Comparison of ENCODE assay signal across 10 mouse cellular contexts in the genomic region with DNA sequence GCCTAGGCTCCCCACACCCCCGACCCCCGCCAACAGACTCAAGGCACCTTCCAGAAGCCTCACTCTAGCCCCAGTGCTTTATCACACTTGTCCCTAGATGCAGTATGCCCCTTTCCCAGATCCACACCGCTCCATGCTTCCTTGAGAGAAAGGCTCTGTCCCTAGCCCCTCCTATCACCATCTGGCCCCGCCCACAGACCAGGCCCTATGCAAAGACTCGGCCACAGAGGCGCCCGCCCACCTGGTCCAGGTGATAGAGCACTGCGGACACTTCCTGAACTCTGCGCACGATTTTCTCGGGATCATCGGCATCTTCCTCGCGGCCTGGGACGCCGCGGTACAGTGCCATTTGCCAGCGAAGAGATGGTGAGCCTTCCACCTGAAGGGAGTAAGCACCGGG.
DNase-seq lines count a peak whose midpoint lies in the region; ATAC-seq lines count a peak whose summit lies in the region.
"Had no signal": no experiment of that assay in that cellular context is flagged by ENCODE, and none has a peak within 500 bp of the region (broad histone marks: within the 10 kb centered on the region; RNA-seq: fewer than 3 reads in every experiment).

No protein-coding gene starts in this region.

- no peak for ATAC-seq in forebrain, embryonic 11.5 days (replicated peaks; ENCODE audit: low FRiP score)
- ATAC-seq in forebrain, embryonic 16.5 days: no peak
- no peak for ATAC-seq in lung, embryonic 15.5 days (ENCODE audit: borderline replicate concordance, extremely low read depth, low FRiP score, low TSS enrichment)

- 0 out of 2 replicates have a peak overlapping the region, but pooled peaks have one; percentile 24 for H3K4me2 ChIP-seq in forebrain, embryonic 11.5 days (ENCODE audit: low read depth, low read length, severe bottlenecking)
- no peak overlapping the region for H3K4me2 ChIP-seq in forebrain, embryonic 16.5 days (ENCODE audit: low read length)
- peak overlapping the region; percentile 44 for H3K4me2 ChIP-seq in lung, embryonic 15.5 days

- DNase-seq in forebrain, embryonic 11.5 days (ENCODE audit: low spot score): no peak
- no peak for DNase-seq in lung, postnatal 14 days
- no peak for DNase-seq in limb, embryonic 10.5 days (ENCODE audit: low spot score)
- DNase-seq in testis, postnatal 10 days (ENCODE audit: low spot score): peak; percentile 59
- no peak for DNase-seq in thymus, postnatal 14 days
- DNase-seq in frontal cortex, postnatal 36 days (ENCODE audit: low spot score in 2 of 2): no peak
- DNase-seq: cerebellum, postnatal 36 days; right cerebral cortex, postnatal 4 days had no signal

- peaks cover 3% of the 10 kb centered on the region; the same call in 1 of the 2 replicates for H3K9me3 ChIP-seq in forebrain, embryonic 11.5 days (ENCODE audit: control insufficient read depth, low read length)
- no peaks in the 10 kb centered on the region for H3K9me3 ChIP-seq in forebrain, embryonic 16.5 days (ENCODE audit: control insufficient read depth, low read length)
- no peaks in the 10 kb centered on the region for H3K9me3 ChIP-seq in lung, embryonic 15.5 days
- no peaks in the 10 kb centered on the region for H3K9me3 ChIP-seq in limb, embryonic 10.5 days (replicated peaks)

- H3K27ac ChIP-seq in forebrain, embryonic 11.5 days (ENCODE audit: low read depth, low read length): no peak overlapping the region
- H3K27ac ChIP-seq in forebrain, embryonic 16.5 days (ENCODE audit: low read length): no peak overlapping the region
- no peak overlapping the region for H3K27ac ChIP-seq in lung, embryonic 15.5 days
- no peak overlapping the region for H3K27ac ChIP-seq in limb, embryonic 10.5 days

- H3K4me1 ChIP-seq in forebrain, embryonic 11.5 days (replicated peaks; ENCODE audit: control insufficient read depth, insufficient read depth, low read length): peaks cover 3% of the 10 kb centered on the region; the same call in 1 of the 2 replicates
- H3K4me1 ChIP-seq in forebrain, embryonic 16.5 days (replicated peaks; ENCODE audit: control insufficient read depth, insufficient read depth, low read length): no peaks in the 10 kb centered on the region
- 0 out of 2 replicates have a peak, but pooled peaks cover 3% of the 10 kb centered on the region for H3K4me1 ChIP-seq in lung, embryonic 15.5 days
- H3K4me1 ChIP-seq in limb, embryonic 10.5 days: peaks cover 10% of the 10 kb centered on the region

- no peak overlapping the region for H3K4me3 ChIP-seq in forebrain, embryonic 11.5 days (ENCODE audit: low read depth, low read length)
- no peak overlapping the region for H3K4me3 ChIP-seq in forebrain, embryonic 16.5 days (replicated peaks; ENCODE audit: low read length)
- peak overlapping the region; percentile 13 for H3K4me3 ChIP-seq in lung, embryonic 15.5 days
- H3K4me3 ChIP-seq in limb, embryonic 10.5 days: peak overlapping the region; percentile 32

- H3K27me3 ChIP-seq in forebrain, embryonic 11.5 days (ENCODE audit: control insufficient read depth, insufficient read depth, low read length): peaks cover 15% of the 10 kb centered on the region
- peaks cover 17% of the 10 kb centered on the region for H3K27me3 ChIP-seq in forebrain, embryonic 16.5 days (replicated peaks; ENCODE audit: control insufficient read depth, insufficient read depth, low read length)
- H3K27me3 ChIP-seq in lung, embryonic 15.5 days: peaks cover 47% of the 10 kb centered on the region
- peaks cover 61% of the 10 kb centered on the region for H3K27me3 ChIP-seq in limb, embryonic 10.5 days (ENCODE audit: low read depth, poor library complexity, severe bottlenecking)

- H3K36me3 ChIP-seq in forebrain, embryonic 11.5 days (ENCODE audit: control insufficient read depth, insufficient read depth, low read length): no peaks in the 10 kb centered on the region
- no peaks in the 10 kb centered on the region for H3K36me3 ChIP-seq in forebrain, embryonic 16.5 days (ENCODE audit: control insufficient read depth, insufficient read depth)
- H3K36me3 ChIP-seq in lung, embryonic 15.5 days: no peaks in the 10 kb centered on the region
- H3K36me3 ChIP-seq in limb, embryonic 10.5 days: peaks cover 3% of the 10 kb centered on the region; the same call in 1 of the 2 replicates

- no peak overlapping the region for H3K9ac ChIP-seq in forebrain, embryonic 11.5 days (ENCODE audit: low read length)
- H3K9ac ChIP-seq in forebrain, embryonic 16.5 days (replicated peaks; ENCODE audit: low read depth, low read length): no peak overlapping the region
- 0 out of 2 replicates have a peak overlapping the region, but pooled peaks have one; percentile 4 for H3K9ac ChIP-seq in lung, embryonic 15.5 days

- 3% methylated on average over 19 of the region's 19 CpGs for WGBS in forebrain, embryonic 11.5 days
- WGBS in forebrain, embryonic 16.5 days: 6% methylated on average over 19 of the region's 19 CpGs
- WGBS in lung, embryonic 15.5 days: 5% methylated on average over 19 of the region's 19 CpGs
- WGBS in limb, embryonic 10.5 days: 3% methylated on average over 19 of the region's 19 CpGs

Comparison
In these comparisons a context has a peak if more than half of its experiments do, and no peak if none do; other contexts are left out.
1. H3K4me3 ChIP-seq: peak in lung, embryonic 15.5 days (single experiment) and limb, embryonic 10.5 days (single experiment); none in forebrain, embryonic 11.5 days (single experiment) and forebrain, embryonic 16.5 days (single experiment).